Mouse (Mus musculus): ENCODE results near the gene Kif21b. TPM values are rescaled to one million over a fixed set of nuclear protein-coding genes. Genes with fewer than 3 reads are reported as not detected.
A peak's percentile ranks its signal among the peaks of the same experiment; 100 is the strongest.

Kif21b gene
- polyA plus RNA-seq, 1 experiment from 2014 or later: 50.0 TPM

DNA sequence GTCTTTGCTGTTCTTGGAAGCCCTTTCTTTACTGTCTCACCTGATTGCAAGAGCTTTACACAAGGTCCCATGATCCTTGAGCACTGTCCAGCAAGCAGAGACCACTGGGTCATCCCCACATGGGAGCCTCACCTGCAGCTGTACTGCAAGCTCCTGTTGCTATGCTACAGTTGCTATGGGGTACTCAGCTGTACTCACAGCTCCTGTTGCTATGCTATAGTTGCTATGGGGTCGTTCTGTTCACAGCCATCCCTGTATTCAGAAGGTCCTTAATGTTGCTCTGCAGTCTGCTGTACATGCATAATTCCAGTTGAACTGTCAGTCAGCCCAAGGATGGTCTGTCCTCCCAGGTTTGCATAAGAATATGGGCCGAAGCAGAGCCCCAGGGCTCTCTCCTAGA is 34.2 kb downstream of the Kif21b start:
- Histone ChIP-seq H3K9me3 (no peaks in the 10 kb centered on the region), H3K9ac (no peak overlapping the region), H3K27ac (replicated peaks) (no peak overlapping the region), H3K27me3 (no peaks in the 10 kb centered on the region), H3K4me2 (no peak overlapping the region), H3K4me1 (replicated peaks) (0 out of 2 replicates have a peak, but pooled peaks cover 4% of the 10 kb centered on the region), H3K36me3 (peaks cover 83% of the 10 kb centered on the region), H3K4me3 (no peak overlapping the region)
- no peak for ATAC-seq (ENCODE audit: low FRiP score, low read depth)
- WGBS: 31% methylated on average over 2 of the region's 2 CpGs

GRCm38 (mm10) chr1:136167657-136168056 is 36.5 kb downstream of the Kif21b start:
- H3K4me3 ChIP-seq: no peak overlapping the region
- H3K4me1 ChIP-seq (replicated peaks): 0 out of 2 replicates have a peak, but pooled peaks cover 4% of the 10 kb centered on the region
- no peak overlapping the region for H3K9ac ChIP-seq
- H3K9me3 ChIP-seq: no peaks in the 10 kb centered on the region
- ATAC-seq (ENCODE audit: low FRiP score, low read depth): no peak
- peaks cover 80% of the 10 kb centered on the region for H3K36me3 ChIP-seq
- 77% methylated on average over 8 of the region's 8 CpGs for WGBS
- H3K4me2 ChIP-seq: no peak overlapping the region
- H3K27me3 ChIP-seq: no peaks in the 10 kb centered on the region
- H3K27ac ChIP-seq (replicated peaks): no peak overlapping the region

GRCm38 (mm10) chr1:136170109-136170508 is 38.9 kb downstream of the Kif21b start:
- 14% methylated on average over 5 of the region's 5 CpGs for WGBS
- H3K4me1 ChIP-seq (replicated peaks): peaks cover 23% of the 10 kb centered on the region
- no peaks in the 10 kb centered on the region for H3K9me3 ChIP-seq
- H3K27me3 ChIP-seq: no peaks in the 10 kb centered on the region
- H3K4me2 ChIP-seq: no peak overlapping the region
- ATAC-seq (ENCODE audit: low FRiP score, low read depth): peak; percentile 82
- peaks cover 72% of the 10 kb centered on the region for H3K36me3 ChIP-seq
- 0 out of 2 replicates have a peak overlapping the region, but pooled peaks have one; percentile 6 for H3K27ac ChIP-seq (replicated peaks)
- no peak overlapping the region for H3K4me3 ChIP-seq
- no peak overlapping the region for H3K9ac ChIP-seq

DNA sequence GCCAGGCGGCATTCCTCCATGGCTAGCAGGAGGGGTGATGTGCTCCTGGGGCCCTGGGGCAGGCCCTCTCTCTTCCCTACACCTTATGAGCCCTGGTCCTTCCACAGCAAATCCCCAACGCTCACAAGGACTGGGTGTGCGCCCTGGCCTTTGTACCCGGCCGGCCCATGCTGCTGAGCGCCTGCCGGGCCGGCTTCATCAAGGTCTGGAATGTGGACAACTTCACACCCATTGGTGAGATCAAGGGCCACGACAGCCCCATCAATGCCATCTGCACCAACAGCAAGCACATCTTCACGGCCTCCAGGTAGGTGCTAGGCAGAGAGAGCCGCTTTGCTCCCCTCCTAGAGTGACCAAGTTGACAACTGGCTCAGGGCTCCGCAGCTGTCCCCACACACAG is 41.5 kb downstream of the Kif21b start:
- Histone ChIP-seq H3K27me3 (no peaks in the 10 kb centered on the region), H3K36me3 (peaks cover 67% of the 10 kb centered on the region), H3K27ac (replicated peaks) (no peak overlapping the region), H3K9me3 (no peaks in the 10 kb centered on the region), H3K4me1 (replicated peaks) (peaks cover 20% of the 10 kb centered on the region), H3K4me2 (no peak overlapping the region), H3K9ac (no peak overlapping the region), H3K4me3 (no peak overlapping the region)
- 70% methylated on average over 12 of the region's 12 CpGs for WGBS
- no peak for ATAC-seq (ENCODE audit: low FRiP score, low read depth)

DNA sequence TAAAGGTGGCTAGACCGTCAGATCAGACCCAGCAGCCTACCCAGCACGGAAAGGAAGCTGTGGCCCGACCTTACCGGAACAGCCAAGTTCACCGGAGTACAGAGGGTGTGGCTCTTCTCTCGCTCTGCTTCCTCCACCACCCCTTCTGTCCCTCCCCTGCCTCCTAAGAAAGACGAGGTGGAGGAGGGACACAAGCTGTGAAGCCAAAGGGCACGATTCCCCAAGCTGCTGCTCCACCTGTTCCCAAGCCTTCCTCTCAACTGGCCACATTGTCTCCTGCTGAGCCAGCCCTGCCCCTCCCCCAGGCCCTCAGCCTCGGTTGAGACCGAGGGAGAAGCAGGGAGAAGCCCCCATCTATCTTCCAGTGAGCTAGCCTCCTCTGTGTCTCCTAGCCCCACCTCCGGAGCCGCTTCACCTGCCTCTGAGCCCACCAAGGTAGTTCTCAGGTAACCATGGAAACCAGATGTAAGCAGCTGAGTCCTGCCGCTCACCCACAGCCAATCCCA is 43.0 kb downstream of the Kif21b start:
- H3K4me2 ChIP-seq: no peak overlapping the region
- WGBS: 14% methylated on average over 13 of the region's 13 CpGs
- H3K36me3 ChIP-seq: peaks cover 53% of the 10 kb centered on the region
- H3K9ac ChIP-seq: no peak overlapping the region
- H3K4me1 ChIP-seq (replicated peaks): peaks cover 20% of the 10 kb centered on the region
- no peak overlapping the region for H3K4me3 ChIP-seq
- H3K27ac ChIP-seq (replicated peaks): peak overlapping the region; percentile 7; the same call in 1 of the 2 replicates
- no peaks in the 10 kb centered on the region for H3K9me3 ChIP-seq
- no peaks in the 10 kb centered on the region for H3K27me3 ChIP-seq
- ATAC-seq (ENCODE audit: low FRiP score, low read depth): peak; percentile 16; the same call in 1 of the 2 replicates

GRCm38 (mm10) chr1:136175183-136175582 is 44.0 kb downstream of the Kif21b start:
- no peak overlapping the region for H3K4me3 ChIP-seq
- no peak overlapping the region for H3K9ac ChIP-seq
- 36% methylated on average over 6 of the region's 6 CpGs for WGBS
- H3K27ac ChIP-seq (replicated peaks): no peak overlapping the region; the same call in 1 of the 2 replicates
- peaks cover 20% of the 10 kb centered on the region for H3K4me1 ChIP-seq (replicated peaks)
- no peaks in the 10 kb centered on the region for H3K27me3 ChIP-seq
- no peaks in the 10 kb centered on the region for H3K9me3 ChIP-seq
- no peak overlapping the region for H3K4me2 ChIP-seq
- no peak for ATAC-seq (ENCODE audit: low FRiP score, low read depth)
- peaks cover 50% of the 10 kb centered on the region for H3K36me3 ChIP-seq

GRCm38 (mm10) chr1:136177085-136177484 is 45.9 kb downstream of the Kif21b start:
- Histone ChIP-seq H3K9ac (no peak overlapping the region), H3K27me3 (no peaks in the 10 kb centered on the region), H3K4me1 (replicated peaks) (peaks cover 20% of the 10 kb centered on the region), H3K4me3 (no peak overlapping the region), H3K4me2 (no peak overlapping the region), H3K36me3 (peaks cover 36% of the 10 kb centered on the region), H3K9me3 (no peaks in the 10 kb centered on the region), H3K27ac (replicated peaks) (no peak overlapping the region)
- WGBS: 77% methylated on average over 2 of the region's 2 CpGs
- no peak for ATAC-seq (ENCODE audit: low FRiP score, low read depth)

GRCm38 (mm10) chr1:136178741-136179140 is 47.6 kb downstream of the Kif21b start:
- H3K9me3 ChIP-seq: no peaks in the 10 kb centered on the region

DNA sequence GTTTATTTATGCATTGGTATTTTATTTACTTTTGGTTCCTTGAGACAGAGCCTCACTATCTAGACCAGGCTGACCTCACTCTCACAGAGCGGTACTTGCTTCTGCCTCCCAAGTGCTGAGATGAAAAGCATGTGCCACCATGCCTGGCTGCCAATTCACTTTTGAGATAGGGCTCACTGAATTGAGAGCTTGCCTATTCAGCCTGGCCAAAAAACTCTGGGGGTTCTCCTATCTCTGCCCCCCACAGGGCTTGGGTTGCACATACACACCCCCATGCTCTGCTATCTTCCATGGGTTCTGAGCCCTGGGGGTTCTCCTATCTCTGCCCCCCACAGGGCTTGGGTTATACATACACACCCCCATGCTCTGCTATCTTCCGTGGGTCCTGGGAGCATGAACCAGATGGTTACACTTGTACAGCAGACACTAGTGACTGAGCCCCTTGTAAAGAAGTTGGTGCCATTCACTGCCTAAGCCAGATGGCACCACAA is 48.4 kb downstream of the Kif21b start:
- no peak overlapping the region for H3K27ac ChIP-seq (replicated peaks)
- H3K27me3 ChIP-seq: no peaks in the 10 kb centered on the region
- no peak overlapping the region for H3K9ac ChIP-seq
- H3K9me3 ChIP-seq: no peaks in the 10 kb centered on the region
- peaks cover 5% of the 10 kb centered on the region; the same call in 1 of the 2 replicates for H3K4me1 ChIP-seq (replicated peaks)
- H3K4me2 ChIP-seq: no peak overlapping the region
- WGBS: 68% methylated on average over 2 of the region's 2 CpGs
- no peak for ATAC-seq (ENCODE audit: low FRiP score, low read depth)
- peaks cover 17% of the 10 kb centered on the region for H3K36me3 ChIP-seq
- H3K4me3 ChIP-seq: no peak overlapping the region

More at GRCm38 (mm10) chr1:136178741-136179140, 47.6 kb downstream of the Kif21b start:
- no peak for ATAC-seq (ENCODE audit: low FRiP score, low read depth)
- Histone ChIP-seq H3K36me3 (peaks cover 22% of the 10 kb centered on the region), H3K27me3 (no peaks in the 10 kb centered on the region), H3K4me1 (replicated peaks) (peaks cover 13% of the 10 kb centered on the region), H3K4me3 (no peak overlapping the region), H3K9ac (no peak overlapping the region), H3K27ac (replicated peaks) (no peak overlapping the region), H3K4me2 (no peak overlapping the region)
- WGBS: 53% methylated on average over 6 of the region's 6 CpGs

DNA sequence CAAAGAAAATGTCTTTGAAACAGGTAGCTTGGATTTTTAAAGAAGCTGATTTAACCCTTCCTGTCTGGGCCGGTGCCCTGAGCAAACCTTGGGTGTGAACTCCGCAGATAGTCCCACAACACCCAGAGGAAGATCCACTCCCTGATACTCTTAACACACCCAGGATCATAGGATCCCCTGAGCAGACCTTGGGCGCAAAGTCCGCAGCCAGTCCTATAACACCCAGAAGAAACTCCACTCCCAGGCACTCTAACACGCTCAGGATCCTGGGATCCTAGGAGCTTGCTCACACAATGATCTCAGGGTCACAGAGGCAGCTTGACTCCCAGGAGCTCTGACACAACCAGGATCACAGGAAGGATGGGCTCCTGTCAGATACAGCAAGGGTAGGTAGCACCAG is 58.8 kb downstream of the Kif21b start:
- 94% methylated on average over 5 of the region's 5 CpGs for WGBS
- Histone ChIP-seq H3K4me3 (no peak overlapping the region), H3K4me1 (replicated peaks) (no peaks in the 10 kb centered on the region), H3K9me3 (no peaks in the 10 kb centered on the region), H3K27me3 (no peaks in the 10 kb centered on the region), H3K36me3 (no peaks in the 10 kb centered on the region), H3K9ac (no peak overlapping the region), H3K4me2 (no peak overlapping the region), H3K27ac (replicated peaks) (no peak overlapping the region)
- ATAC-seq (ENCODE audit: low FRiP score, low read depth): no peak

- Histone ChIP-seq H3K27ac (replicated peaks) (no peak within 1 kb of the TSS), H3K9ac (no peak within 1 kb of the TSS), H3K4me2 (no peak within 1 kb of the TSS), H3K36me3 (no peaks in the 10 kb centered on the region), H3K27me3 (no peaks in the 10 kb centered on the region), H3K4me3 (no peak within 1 kb of the TSS), H3K9me3 (no peaks in the 10 kb centered on the region), H3K4me1 (replicated peaks) (no peaks in the 10 kb centered on the region)
- 0 out of 2 replicates have a peak, but pooled peaks have one; percentile 65 for ATAC-seq (ENCODE audit: low FRiP score, low read depth)
- 49% methylated on average over 3 of the region's 3 CpGs for WGBS
Observed at GRCm38 (mm10) chr1:136212803-136213202, 81.6 kb downstream of the Kif21b start, which contains the start of gene Mroh3. TSS of gene Mroh3 (minus strand) at chr1:136212828.

DNA sequence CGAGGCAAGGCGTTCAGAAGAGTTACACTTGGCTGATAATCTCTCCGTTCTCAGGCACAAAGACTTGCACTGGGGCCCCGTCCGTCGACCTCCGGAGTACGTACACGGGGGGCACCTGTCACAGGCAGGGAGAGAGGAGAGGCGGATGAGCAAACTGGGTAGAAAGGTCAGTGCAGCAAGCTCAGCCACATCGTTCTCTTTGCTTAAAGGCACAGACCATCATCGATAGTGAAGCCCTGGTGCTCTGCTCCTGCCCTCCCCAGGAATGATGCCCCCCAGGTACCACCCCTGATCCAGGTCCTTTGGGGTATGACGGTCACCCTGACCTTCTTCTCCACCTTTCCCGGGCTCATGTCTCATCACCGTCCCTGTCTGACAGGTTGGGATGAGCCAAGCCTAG is 83.1 kb downstream of the Kif21b start:
- H3K4me3 ChIP-seq: no peak overlapping the region
- H3K9ac ChIP-seq: no peak overlapping the region
- ATAC-seq (ENCODE audit: low FRiP score, low read depth): no peak
- 83% methylated on average over 15 of the region's 15 CpGs for WGBS
- no peaks in the 10 kb centered on the region for H3K27me3 ChIP-seq
- no peaks in the 10 kb centered on the region for H3K4me1 ChIP-seq (replicated peaks)
- no peaks in the 10 kb centered on the region for H3K9me3 ChIP-seq
- no peak overlapping the region for H3K4me2 ChIP-seq
- no peak overlapping the region for H3K27ac ChIP-seq (replicated peaks)
- no peaks in the 10 kb centered on the region for H3K36me3 ChIP-seq

Measured in hindbrain, embryonic 15.5 days (tissue).